Mouse (Mus musculus) brain, embryonic 14.5 days (tissue): ENCODE results near the gene Slc22a1.

ENCODE experiments used
- CTCF ChIP-seq: fragments of 200-500 bp; IDR thresholded peaks from 2 replicates; pipeline ENCODE4 v1.5.1; 2012; ENCODE audit warnings: inconsistent platforms, mild to moderate bottlenecking, moderate library complexity, borderline replicate concordance; ENCODE audit not compliant: insufficient read depth, insufficient read length; ENCODE audit errors: extremely low read depth
- POLR2A ChIP-seq: fragments of 200-500 bp; IDR thresholded peaks from 2 replicates; pipeline ENCODE4 v1.6.1; 2012; ENCODE audit warnings: mild to moderate bottlenecking, inconsistent platforms, borderline replicate concordance; ENCODE audit not compliant: poor library complexity, insufficient read depth, insufficient read length, severe bottlenecking; ENCODE audit errors: extremely low read depth

DNA sequence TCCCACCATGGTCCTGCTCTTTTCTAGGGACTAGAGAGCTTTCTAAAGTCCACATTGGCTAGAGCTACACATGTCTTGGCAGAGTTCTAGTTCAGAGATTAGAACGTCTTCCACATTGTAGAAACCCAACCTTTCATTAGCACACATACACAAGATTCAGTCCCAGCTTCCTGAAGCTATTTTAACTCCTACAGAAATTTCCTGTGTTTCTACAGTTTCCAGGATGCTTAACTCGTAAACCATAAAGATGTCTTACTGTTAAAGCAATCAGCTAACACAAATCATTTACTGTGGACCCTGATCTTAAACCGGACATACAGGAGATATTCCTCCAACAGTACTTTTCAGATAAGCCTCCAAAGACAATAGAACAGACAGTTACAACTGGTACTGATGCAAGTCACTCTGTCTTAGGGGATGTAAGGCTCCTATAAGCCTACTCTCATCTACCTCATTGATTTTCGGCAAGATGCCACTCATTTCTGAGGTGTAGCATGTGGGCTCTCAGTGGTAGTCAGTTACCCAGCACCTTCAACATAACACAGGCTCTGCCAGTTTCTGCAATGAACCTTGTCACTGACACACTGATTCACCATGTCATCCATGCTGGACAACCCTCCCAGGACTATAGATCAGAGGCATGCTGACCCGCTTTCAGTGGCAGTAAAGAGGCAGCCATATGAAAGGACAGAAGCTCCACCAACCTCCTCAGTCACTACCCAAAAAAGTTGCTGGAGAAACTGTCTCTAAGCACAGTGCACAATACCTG, 45.7 kb upstream of the Slc22a1 start:
- TF ChIP-seq POLR2A (no peak), CTCF (no peak)
